Mouse (Mus musculus) thymus, postnatal 14 days (tissue): ENCODE data around the gene Stk19.
"Not testable (repeated sequence)": the region's sequence is repeated elsewhere in the genome, so short reads cannot be mapped to it uniquely, and the experiment has no call there.

Experiments
- DNase-seq: peaks from one replicate; pipeline ENCODE4 v3.0.0; 2021

The Stk19 gene

GRCm38 (mm10) chr17:34838785-34839184 is 2.0 kb upstream of the Stk19 start:
- DNase-seq = no peak

GRCm38 (mm10) chr17:34837464-34838324 is 949 bp upstream of the Stk19 start:
- peak; percentile 31 for DNase-seq

GRCm38 (mm10) chr17:34836155-34836855 is 440 bp downstream of the Stk19 start:
- DNase-seq = no peak

DNA sequence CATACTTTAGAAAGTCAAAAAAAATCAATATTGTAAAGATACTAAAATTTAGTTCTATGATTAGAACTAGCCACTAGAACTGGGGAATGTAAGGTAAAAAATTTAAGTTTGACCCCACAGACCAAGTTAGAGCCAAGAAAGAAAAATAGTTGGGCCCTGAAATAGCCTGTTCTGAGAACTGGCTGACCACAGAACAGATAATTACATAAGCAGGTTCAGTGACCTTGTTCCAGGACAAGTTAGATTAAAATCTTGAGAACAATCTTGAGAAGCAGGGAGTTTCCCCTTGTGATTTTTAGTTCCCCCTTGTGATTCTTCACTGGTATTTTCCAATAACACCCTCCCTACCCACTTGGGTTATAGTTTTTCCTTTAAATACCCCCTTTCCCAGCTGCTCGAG is 6.0 kb downstream of the Stk19 start:
- not testable (repeated sequence) for DNase-seq

- DNase-seq = no peak
These were observed 21.9 kb downstream of the Stk19 start for GRCm38 (mm10) chr17:34814818-34815370.

- DNase-seq = peak; percentile 41
These were observed 23.0 kb downstream of the Stk19 start for GRCm38 (mm10) chr17:34813747-34814146.

DNA sequence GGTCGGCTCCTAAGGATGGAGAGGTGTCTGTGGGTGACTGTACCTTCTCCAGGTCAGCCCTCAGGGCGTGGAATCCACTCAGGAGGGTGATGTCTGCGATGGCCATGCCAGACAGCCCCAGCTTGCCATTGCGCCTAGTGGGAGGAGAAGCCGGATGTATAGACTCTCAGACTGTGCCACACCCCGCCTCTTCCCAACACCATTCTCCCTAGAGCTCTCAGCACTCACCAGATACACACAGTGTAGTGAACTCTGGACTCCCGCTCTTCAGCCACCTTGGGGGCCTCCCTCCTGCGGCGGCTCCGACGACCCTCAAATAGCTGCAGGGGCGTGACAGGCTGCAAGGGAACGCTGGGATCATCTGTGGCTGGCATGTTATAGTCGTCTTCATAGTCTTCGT is 25.5 kb downstream of the Stk19 start:
- DNase-seq = no peak

- DNase-seq = not testable (repeated sequence)
These were observed 25.9 kb downstream of the Stk19 start for GRCm38 (mm10) chr17:34810811-34811210.

DNA sequence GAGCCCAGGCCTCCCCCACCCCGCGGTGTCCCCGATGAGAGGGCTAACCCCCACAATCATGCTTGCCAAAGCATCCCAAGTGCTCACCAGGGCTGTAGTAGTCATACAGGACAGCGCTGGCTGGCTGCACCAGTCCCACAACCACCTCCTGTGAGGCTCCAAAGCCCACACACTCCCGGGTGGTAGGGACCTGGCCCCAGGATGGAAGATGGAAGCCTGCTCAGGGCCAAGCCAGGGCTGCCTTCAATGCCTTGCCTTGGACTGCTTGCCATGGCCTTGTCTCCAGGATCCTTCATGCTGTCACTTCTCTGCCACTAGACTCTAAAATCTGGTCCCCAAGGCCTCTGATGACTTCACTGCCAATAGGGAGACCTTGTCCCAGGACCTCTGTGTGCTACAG is 26.3 kb downstream of the Stk19 start:
- not testable (repeated sequence) for DNase-seq

DNA sequence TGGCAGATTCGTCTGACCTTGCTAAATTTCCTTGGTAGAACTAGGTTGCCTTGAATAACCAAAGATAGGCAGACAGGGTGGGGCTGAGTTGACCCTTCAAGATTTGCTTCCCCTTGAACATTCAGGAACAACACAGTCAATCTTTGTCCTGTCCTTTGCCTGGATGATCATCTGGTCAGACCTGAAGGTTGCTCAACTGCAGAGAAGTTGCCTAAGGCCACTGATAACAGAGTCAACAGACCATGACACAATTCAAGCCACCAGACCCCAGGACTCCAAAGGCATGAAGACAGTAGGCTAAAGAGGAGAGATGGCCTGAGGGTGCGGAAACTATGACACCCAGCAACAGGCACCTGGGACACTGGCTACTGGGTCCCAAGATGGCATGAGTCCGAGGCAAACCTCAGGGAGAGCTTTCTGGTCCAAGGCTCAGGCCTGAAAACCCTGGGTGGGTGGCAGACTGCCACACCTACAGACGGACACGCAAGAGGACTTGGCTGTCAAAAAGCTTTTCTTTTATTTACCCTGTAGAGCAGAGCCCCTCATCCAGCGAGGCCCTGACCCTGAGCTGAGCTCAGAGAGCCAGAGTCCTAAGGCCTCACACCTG is 28.0 kb downstream of the Stk19 start:
- no peak for DNase-seq

GRCm38 (mm10) chr17:34807176-34807575 is 29.6 kb downstream of the Stk19 start:
- no peak for DNase-seq

GRCm38 (mm10) chr17:34804871-34805562 is 31.7 kb downstream of the Stk19 start:
- no peak for DNase-seq

GRCm38 (mm10) chr17:34804301-34804700 is 32.4 kb downstream of the Stk19 start, which contains the start of gene Cyp21a1:
TSS of gene Cyp21a1 (minus strand) at chr17:34804561.
- not testable (repeated sequence) for DNase-seq

DNA sequence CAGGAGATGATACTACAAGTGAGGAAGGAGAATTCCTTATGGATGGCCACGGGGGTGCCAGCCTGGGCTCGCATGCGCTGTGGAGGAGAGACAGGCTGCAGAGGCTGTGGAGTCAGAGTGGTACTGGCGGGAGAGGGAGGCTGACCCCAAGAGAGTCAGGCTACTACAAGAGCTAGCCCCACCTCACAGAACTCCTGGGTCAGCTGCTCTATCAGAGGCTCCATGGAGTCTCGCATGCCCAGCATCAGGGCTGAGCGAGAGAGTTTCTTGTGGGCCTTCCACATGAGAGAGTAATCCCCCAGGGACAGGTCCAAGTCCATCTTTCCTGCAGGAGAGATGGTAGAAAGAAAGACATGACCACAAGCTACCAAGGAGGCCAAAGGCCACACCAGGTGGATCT is 33.4 kb downstream of the Stk19 start:
- DNase-seq = not testable (repeated sequence)

DNA sequence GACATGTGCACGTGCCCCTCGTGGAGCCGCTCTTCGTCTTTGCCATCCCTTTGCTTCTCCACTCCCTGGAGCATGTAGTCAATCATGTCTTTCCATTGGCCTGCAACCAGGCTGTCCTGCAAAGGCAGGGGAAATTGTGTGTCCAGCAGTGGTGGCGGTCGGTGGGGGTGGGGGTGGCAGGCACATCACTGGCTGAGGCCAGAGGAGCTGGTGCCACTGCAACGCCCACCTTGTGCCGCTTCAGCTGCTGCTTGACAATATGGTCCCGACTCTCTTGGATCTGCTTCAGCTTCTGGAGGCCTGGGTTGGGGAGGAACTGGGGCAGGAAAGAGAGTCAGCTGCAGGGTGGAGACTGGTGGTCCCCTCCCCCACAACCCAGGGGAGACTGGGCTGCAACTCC is 34.0 kb downstream of the Stk19 start:
- DNase-seq = not testable (repeated sequence)

DNA sequence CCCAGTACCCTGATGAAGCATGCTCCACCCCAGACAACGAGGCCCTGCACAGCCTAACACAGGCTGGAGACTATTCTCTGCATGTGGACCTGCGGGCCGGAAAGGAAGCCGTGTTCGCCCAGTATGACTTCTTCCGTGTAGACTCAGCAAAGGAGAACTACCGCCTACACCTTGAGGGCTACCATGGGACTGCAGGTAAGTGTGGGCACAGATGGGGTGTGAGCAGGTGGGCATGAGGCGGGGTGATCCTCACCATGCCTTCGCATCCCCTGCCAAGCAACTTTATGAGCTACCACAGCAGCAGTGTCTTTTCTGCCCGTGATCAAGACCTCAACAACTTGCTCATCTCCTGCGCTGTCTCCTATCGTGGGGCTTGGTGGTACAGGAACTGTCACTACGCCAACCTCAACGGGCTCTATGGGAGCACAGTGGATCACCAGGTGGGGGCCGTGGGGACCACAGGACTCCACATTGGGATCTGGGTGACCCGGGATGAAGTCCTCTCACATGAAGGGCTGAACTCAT is 35.9 kb downstream of the Stk19 start:
- DNase-seq = not testable (repeated sequence)

- no peak for DNase-seq
These were observed 37.2 kb downstream of the Stk19 start for GRCm38 (mm10) chr17:34799531-34799925.

GRCm38 (mm10) chr17:34798866-34799530 is 37.7 kb downstream of the Stk19 start:
- no peak for DNase-seq

DNA sequence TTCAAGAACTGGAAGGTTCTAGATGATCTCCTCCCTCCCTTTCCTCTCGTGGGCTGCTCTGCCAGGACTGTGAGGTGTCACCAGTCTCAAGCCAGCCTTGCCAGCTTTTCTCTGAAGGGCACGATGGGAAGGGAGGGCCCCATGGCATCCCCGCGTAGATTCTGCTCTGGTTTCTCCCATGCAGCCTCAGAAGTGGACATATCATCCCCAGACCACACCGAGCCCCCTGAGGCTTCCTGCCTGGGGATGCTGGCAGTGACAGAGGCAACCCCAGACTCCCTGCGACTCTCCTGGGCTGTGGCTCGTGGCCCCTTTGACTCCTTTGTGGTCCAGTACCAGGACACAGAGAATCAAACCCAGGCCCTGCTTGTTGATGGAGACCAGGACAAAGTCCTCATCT is 38.7 kb downstream of the Stk19 start:
- not testable (repeated sequence) for DNase-seq

GRCm38 (mm10) chr17:34797211-34797995 is 39.3 kb downstream of the Stk19 start:
- not testable (repeated sequence) for DNase-seq
